Mouse (Mus musculus): ENCODE data around the gene Aplp2.

DNA sequence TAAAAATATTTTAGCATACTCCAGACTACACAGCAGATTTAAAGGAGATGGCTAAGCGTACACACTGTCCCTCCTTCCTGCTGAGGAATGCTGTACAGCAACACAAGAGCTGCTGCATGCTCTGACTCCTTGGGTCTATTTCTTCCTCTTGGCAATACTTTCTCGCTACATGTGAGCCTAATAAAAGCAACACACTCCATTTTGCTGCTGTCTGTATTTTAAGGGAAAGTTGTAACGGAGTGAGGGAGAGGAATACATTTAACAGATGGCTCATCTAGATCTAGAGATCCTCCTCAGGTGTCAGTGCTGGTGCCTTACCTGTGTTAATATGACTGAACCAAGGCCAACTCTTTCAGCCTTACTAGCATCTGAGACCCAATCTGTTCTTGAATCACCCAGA, 35.6 kb downstream of the Aplp2 start:
- TF ChIP-seq CTCF (IDR thresholded peaks at IDR 0.05; ENCODE audit: extremely low read depth, insufficient read depth, low read length) (no peak), POLR2A (IDR thresholded peaks at IDR 0.05; ENCODE audit: extremely low read depth, insufficient read depth, low read length) (no peak)
